Mouse (Mus musculus) C2C12 (cell line): ENCODE measurements around the gene Zkscan17. TPM values are rescaled to one million over a fixed set of nuclear protein-coding genes. Genes with fewer than 3 reads are reported as not detected.

Source experiments
- H3K27me3 ChIP-seq: one replicate; pipeline ENCODE4 v1.6.1; 2011; ENCODE audit not compliant: control insufficient read depth, insufficient read depth, insufficient read length
- H3K36me3 ChIP-seq: one replicate; pipeline ENCODE4 v1.6.1; 2011; ENCODE audit not compliant: control insufficient read depth, insufficient read depth
- H3K4me3 ChIP-seq: one replicate; pipeline ENCODE4 v1.5.1; 2011; ENCODE audit warnings: mild to moderate bottlenecking, control low read depth; ENCODE audit not compliant: poor library complexity, insufficient read depth, severe bottlenecking
- H3K79me2 ChIP-seq: one replicate; pipeline ENCODE4 v1.6.1; 2011; ENCODE audit not compliant: control insufficient read depth, insufficient read depth
- H3K79me3 ChIP-seq: one replicate; pipeline ENCODE4 v1.6.1; 2011; ENCODE audit warnings: low read depth, control low read depth
- H3ac ChIP-seq: one replicate; pipeline ENCODE3; 2011; ENCODE audit warnings: low read depth; ENCODE audit not compliant: control insufficient read depth, insufficient read length
- CEBPB ChIP-seq: IDR thresholded peaks from one replicate; pipeline ENCODE4 v1.6.1; 2011; ENCODE audit warnings: low read depth, mild to moderate bottlenecking, control low read depth, moderate library complexity
- CTCF ChIP-seq: IDR thresholded peaks from one replicate; pipeline ENCODE4 v1.5.1; 2011; ENCODE audit not compliant: control insufficient read depth, insufficient read depth, insufficient read length
- FOSL1 ChIP-seq: IDR thresholded peaks from one replicate; pipeline ENCODE4 v1.8.0; 2011; ENCODE audit warnings: mild to moderate bottlenecking, low read length; ENCODE audit not compliant: poor library complexity, insufficient read depth, severe bottlenecking
- MAX ChIP-seq: IDR thresholded peaks from one replicate; pipeline ENCODE4 v1.6.1; 2011; ENCODE audit warnings: mild to moderate bottlenecking, control low read depth
- MYOD1 ChIP-seq: IDR thresholded peaks from one replicate; pipeline ENCODE4 v1.6.1; 2011; ENCODE audit warnings: low read depth; ENCODE audit not compliant: control insufficient read depth, insufficient read length
- MYOG ChIP-seq: IDR thresholded peaks from one replicate; pipeline ENCODE4 v1.6.1; 2011; ENCODE audit not compliant: control insufficient read depth, insufficient read length; ENCODE audit errors: extremely low read depth
- USF1 ChIP-seq: IDR thresholded peaks from one replicate; pipeline ENCODE4 v1.6.1; 2011; ENCODE audit warnings: low read depth, mild to moderate bottlenecking, control low read depth, moderate library complexity
- polyA plus RNA-seq: library from polyadenylated mRNA; unstranded; fragments of >200 nt; fragmentation: generic; extraction: Trizol; gene quantifications from one replicate; pipeline ENCODE4 v1.2.1, GENCODE M21; 2012; ENCODE audit warnings: missing spikeins

Zkscan17 gene
- polyA plus RNA-seq, 1 experiment = 21.5 TPM

- TF ChIP-seq MAX (no peak), USF1 (no peak), CTCF (no peak), CEBPB (no peak), FOSL1 (no peak), MYOD1 (no peak), MYOG (no peak)
- Histone ChIP-seq H3K36me3 (no peaks in the 10 kb centered on the region), H3K4me3 (no peak overlapping the region), H3K27me3 (peaks cover 15% of the 10 kb centered on the region), H3K79me2 (no peaks in the 10 kb centered on the region), H3K79me3 (no peaks in the 10 kb centered on the region), H3ac (no peak overlapping the region)
These were observed 34.4 kb upstream of the Zkscan17 start for GRCm38 (mm10) chr11:59560906-59561305.

- TF ChIP-seq CEBPB (no peak), MYOG (no peak), MYOD1 (no peak), CTCF (no peak), MAX (no peak), USF1 (no peak), FOSL1 (no peak)
- Histone ChIP-seq H3K27me3 (peaks cover 15% of the 10 kb centered on the region), H3K79me3 (no peaks in the 10 kb centered on the region), H3ac (no peak overlapping the region), H3K79me2 (no peaks in the 10 kb centered on the region), H3K4me3 (no peak overlapping the region), H3K36me3 (no peaks in the 10 kb centered on the region)
These were observed 28.0 kb upstream of the Zkscan17 start for GRCm38 (mm10) chr11:59554535-59554934.

- Histone ChIP-seq H3K79me2 (no peaks in the 10 kb centered on the region), H3K27me3 (peaks cover 16% of the 10 kb centered on the region), H3K36me3 (no peaks in the 10 kb centered on the region), H3K4me3 (no peak overlapping the region), H3K79me3 (no peaks in the 10 kb centered on the region), H3ac (no peak overlapping the region)
- TF ChIP-seq USF1 (no peak), CTCF (no peak), CEBPB (no peak), MYOG (no peak), MAX (no peak), FOSL1 (no peak), MYOD1 (no peak)
These were observed 27.6 kb upstream of the Zkscan17 start for GRCm38 (mm10) chr11:59554127-59554526.

GRCm38 (mm10) chr11:59544005-59544404 is 17.5 kb upstream of the Zkscan17 start:
- Histone ChIP-seq H3ac (no peak overlapping the region), H3K79me2 (no peaks in the 10 kb centered on the region), H3K36me3 (no peaks in the 10 kb centered on the region), H3K4me3 (no peak overlapping the region), H3K79me3 (no peaks in the 10 kb centered on the region), H3K27me3 (peaks cover 8% of the 10 kb centered on the region)
- no peak for TF ChIP-seq FOSL1
- TF ChIP-seq MYOD1 = no peak
- no peak for TF ChIP-seq CEBPB
- no peak for TF ChIP-seq CTCF
- no peak for TF ChIP-seq USF1
- no peak for TF ChIP-seq MAX
- no peak for TF ChIP-seq MYOG

DNA sequence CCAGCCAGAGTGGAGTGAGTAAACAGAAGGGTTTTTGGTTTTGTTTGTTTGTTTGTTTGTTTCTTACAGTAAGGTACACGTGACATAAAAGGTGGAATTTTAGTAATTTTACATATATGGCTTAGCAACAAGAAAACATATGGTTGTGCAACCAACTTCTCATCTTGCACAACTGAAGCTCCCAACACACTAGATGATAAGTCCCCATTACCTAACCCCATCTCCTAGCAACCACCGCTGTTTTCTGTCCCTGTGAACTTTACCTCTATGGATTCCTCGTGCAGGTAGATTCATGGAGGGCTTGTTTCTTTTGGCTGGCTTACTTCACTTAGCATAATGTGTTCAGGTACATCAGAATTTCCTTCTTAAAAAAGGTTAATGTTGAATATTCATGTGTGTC is 16.8 kb upstream of the Zkscan17 start:
- no peak overlapping the region for H3ac ChIP-seq
- H3K79me2 ChIP-seq = no peaks in the 10 kb centered on the region
- no peaks in the 10 kb centered on the region for H3K79me3 ChIP-seq
- no peaks in the 10 kb centered on the region for H3K36me3 ChIP-seq
- TF ChIP-seq MYOD1 (no peak), CEBPB (peak; percentile 19)
- H3K4me3 ChIP-seq = no peak overlapping the region
- H3K27me3 ChIP-seq = peaks cover 8% of the 10 kb centered on the region

DNA sequence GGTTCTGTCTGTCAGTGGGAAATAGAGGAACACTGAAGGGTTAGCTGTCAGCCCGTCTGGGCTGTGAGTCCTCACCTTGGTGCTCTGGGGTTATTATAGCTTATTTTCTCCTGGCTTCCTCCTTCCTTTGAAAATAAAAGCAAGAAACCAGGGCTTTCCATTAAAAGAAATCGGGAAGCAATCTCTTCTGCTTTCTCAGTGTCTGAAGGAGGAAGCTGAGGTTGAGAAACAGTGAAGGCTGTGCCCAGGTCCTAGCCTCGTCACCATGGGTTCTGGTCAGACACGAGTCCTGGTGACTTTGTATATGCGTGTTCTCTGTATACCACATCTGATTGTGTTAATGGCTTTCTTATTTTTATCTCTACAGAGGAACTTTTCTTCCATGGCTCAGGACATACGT is 15.9 kb upstream of the Zkscan17 start:
- Histone ChIP-seq H3K4me3 (no peak overlapping the region), H3K79me2 (no peaks in the 10 kb centered on the region), H3K36me3 (no peaks in the 10 kb centered on the region), H3ac (no peak overlapping the region), H3K27me3 (no peaks in the 10 kb centered on the region), H3K79me3 (no peaks in the 10 kb centered on the region)
- no peak for TF ChIP-seq FOSL1
